Mouse (Mus musculus) intestine, embryonic 14.5 days (tissue): ENCODE results near the gene Galk1. TPM values are rescaled to one million over a fixed set of nuclear protein-coding genes. Genes with fewer than 3 reads are reported as not detected.

Experiments
- ATAC-seq: fragments of 200-750 bp; cut with Nextera tagmentation; replicated peaks from 2 replicates; pipeline ENCODE4 v1.8.0; 2017; ENCODE audit warnings: low read depth, moderate number of reproducible peaks, moderate TSS enrichment, moderate library complexity; ENCODE audit not compliant: low FRiP score, low TSS enrichment
- DNase-seq: peaks from one replicate; pipeline ENCODE4 v3.0.0-alpha.2; 2018; ENCODE audit warnings: low spot score
- H3K27ac ChIP-seq: fragments of 300-500 bp; sonication (generic); 2 replicates; pipeline ENCODE4 v1.5.1; 2014; ENCODE audit warnings: low read depth, mild to moderate bottlenecking, control low read depth
- H3K27me3 ChIP-seq: fragments of 300-500 bp; sonication (generic); replicated peaks from 2 replicates; pipeline ENCODE4 v1.6.1; 2014; ENCODE audit warnings: low read length, control low read depth; ENCODE audit not compliant: control insufficient read depth, insufficient read depth
- H3K36me3 ChIP-seq: fragments of 300-500 bp; sonication (generic); 2 replicates; pipeline ENCODE4 v1.6.1; 2014; ENCODE audit warnings: low read length, control low read depth; ENCODE audit not compliant: control insufficient read depth, insufficient read depth
- H3K4me1 ChIP-seq: fragments of 300-500 bp; sonication (generic); replicated peaks from 2 replicates; pipeline ENCODE4 v1.6.1; 2014; ENCODE audit warnings: low read length, control low read depth, mixed read lengths; ENCODE audit not compliant: control insufficient read depth, insufficient read depth
- H3K4me2 ChIP-seq: fragments of 300-500 bp; sonication (generic); 2 replicates; pipeline ENCODE4 v1.6.1; 2014; ENCODE audit warnings: low read length
- H3K4me3 ChIP-seq: fragments of 300-500 bp; sonication (generic); 2 replicates; pipeline ENCODE4 v1.5.1; 2014; ENCODE audit warnings: low read depth, low read length, control low read depth, mixed read lengths
- H3K9ac ChIP-seq: fragments of 300-500 bp; sonication (generic); 2 replicates; pipeline ENCODE4 v1.6.1; 2014; ENCODE audit warnings: mild to moderate bottlenecking, low read length
- H3K9me3 ChIP-seq: fragments of 300-500 bp; sonication (generic); 2 replicates; pipeline ENCODE4 v1.6.1; 2016; ENCODE audit warnings: low read length, control low read depth; ENCODE audit not compliant: control insufficient read depth
- WGBS: fragments of 180-500 bp; shearing (Covaris S2); extraction: QIAGEN DNeasy Blood & Tissue Kit; methylation state at CpG from one replicate; pipeline ENCODE4 v1.1.7; 2014; 5-methylcytosine and 5-hydroxymethylcytosine counted together
- polyA plus RNA-seq: library from polyadenylated mRNA; unstranded; fragments of >200 nt; fragmentation: Nextera tagmentation; extraction: Ambion mirVana; gene quantifications from 2 replicates; pipeline ENCODE4 v1.2.1, GENCODE M21; 2014

Galk1 gene
- polyA plus RNA-seq, 1 experiment from 2014 or later, result 236 TPM

DNA sequence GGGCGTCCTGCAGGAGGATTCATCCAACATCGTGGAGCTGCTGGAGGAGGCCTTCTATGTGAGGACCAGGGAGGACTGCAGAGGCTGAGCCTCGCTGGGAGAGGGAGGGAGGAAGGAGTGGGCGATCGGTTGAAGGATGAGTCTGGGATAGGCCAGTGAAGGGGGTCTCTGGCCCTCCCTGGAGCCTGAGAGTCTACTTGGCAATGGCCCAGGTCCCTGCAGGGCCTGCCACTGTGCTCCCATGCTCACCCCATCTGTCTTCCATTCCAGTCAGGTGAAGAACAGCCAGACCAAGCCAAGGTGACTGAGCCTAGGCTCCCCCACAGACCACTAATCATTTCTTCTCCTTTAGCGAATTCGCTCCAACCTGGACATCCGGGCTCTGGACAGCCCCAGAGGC, 29.2 kb downstream of the Galk1 start:
- Histone ChIP-seq H3K9ac (no peak overlapping the region), H3K9me3 (no peaks in the 10 kb centered on the region), H3K4me2 (no peak overlapping the region), H3K4me1 (no peaks in the 10 kb centered on the region), H3K4me3 (no peak overlapping the region), H3K27ac (no peak overlapping the region), H3K27me3 (no peaks in the 10 kb centered on the region), H3K36me3 (no peaks in the 10 kb centered on the region)
- DNase-seq, result no peak
- 79% methylated on average over 7 of the region's 8 CpGs for WGBS
- no peak for ATAC-seq

DNA sequence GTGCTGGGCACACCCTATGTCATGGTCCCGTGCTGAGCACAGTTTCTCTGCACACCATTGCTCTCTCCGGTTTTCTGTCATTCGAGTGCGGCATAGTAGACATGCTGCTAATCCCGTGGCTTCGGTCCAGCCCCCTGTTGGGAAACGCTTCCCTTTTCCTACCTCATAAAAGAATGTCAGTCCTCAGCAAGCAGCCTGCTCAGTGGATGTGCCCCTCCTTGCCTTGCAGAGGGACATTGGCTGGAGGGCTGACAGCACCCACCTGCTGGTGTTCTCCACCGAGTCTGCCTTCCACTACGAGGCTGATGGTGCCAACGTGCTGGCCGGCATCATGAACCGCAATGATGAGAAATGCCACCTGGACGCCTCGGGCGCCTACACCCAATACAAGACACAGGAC, 30.0 kb downstream of the Galk1 start:
- no peak for ATAC-seq
- H3K27ac ChIP-seq, result no peak overlapping the region
- 91% methylated on average over 15 of the region's 15 CpGs for WGBS
- no peak for DNase-seq
- no peaks in the 10 kb centered on the region for H3K36me3 ChIP-seq
- no peak overlapping the region for H3K4me2 ChIP-seq
- H3K27me3 ChIP-seq, result no peaks in the 10 kb centered on the region
- no peaks in the 10 kb centered on the region for H3K4me1 ChIP-seq
- H3K9me3 ChIP-seq, result no peaks in the 10 kb centered on the region
- no peak overlapping the region for H3K4me3 ChIP-seq
- no peak overlapping the region for H3K9ac ChIP-seq

DNA sequence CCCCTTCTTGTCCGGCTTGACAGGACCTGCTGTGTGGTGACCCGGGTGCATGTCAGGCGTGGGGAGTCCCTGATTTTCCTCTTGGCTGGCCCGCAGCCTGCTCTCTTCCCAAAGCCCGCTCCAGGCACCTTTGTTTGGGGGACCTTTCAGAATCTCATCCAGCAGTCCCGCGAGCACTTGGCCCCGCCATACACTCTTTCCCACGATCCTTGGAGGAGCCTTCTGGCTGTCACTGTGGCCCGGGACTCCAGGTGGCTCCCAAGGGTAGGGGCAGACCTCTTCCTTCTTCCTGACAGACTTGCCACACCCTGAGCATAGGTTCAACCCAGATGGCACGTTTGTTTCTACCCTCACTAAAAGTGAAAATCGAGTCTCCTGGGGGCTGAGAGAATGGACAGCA, 37.0 kb downstream of the Galk1 start:
- Histone ChIP-seq H3K4me1 (peaks cover 1% of the 10 kb centered on the region; the same call in 1 of the 2 replicates), H3K27ac (no peak overlapping the region), H3K9ac (peak overlapping the region; percentile 38; the same call in 1 of the 2 replicates), H3K4me2 (peak overlapping the region; percentile 69), H3K27me3 (peaks cover 21% of the 10 kb centered on the region), H3K4me3 (peak overlapping the region; percentile 40), H3K9me3 (no peaks in the 10 kb centered on the region), H3K36me3 (no peaks in the 10 kb centered on the region)
- ATAC-seq, result no peak
- no peak for DNase-seq
- 35% methylated on average over 12 of the region's 12 CpGs for WGBS

DNA sequence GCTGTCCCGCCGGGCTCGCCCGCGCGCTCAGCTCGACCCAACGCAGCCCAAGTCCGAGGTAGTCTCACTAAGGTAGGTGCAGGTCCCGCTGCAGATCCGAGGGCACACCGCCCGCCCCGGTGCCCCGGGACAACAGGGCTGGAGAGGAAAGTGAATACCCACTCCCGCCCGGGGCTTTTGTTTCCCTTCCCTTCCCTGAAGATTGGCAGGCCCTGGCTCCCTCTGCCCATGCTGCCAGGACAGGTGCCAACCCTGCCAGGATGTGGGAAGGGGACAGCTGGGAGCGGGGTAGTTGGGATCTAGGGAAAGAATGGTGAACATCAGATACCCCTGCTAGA, 37.5 kb downstream of the Galk1 start:
- ATAC-seq (no peak), DNase-seq (no peak)
- 4% methylated on average over 18 of the region's 18 CpGs for WGBS
- Histone ChIP-seq H3K9me3 (no peaks in the 10 kb centered on the region), H3K4me1 (peaks cover 6% of the 10 kb centered on the region; the same call in 1 of the 2 replicates), H3K27me3 (peaks cover 21% of the 10 kb centered on the region), H3K36me3 (no peaks in the 10 kb centered on the region), H3K27ac (no peak overlapping the region), H3K4me2 (peak overlapping the region; percentile 69), H3K9ac (peak overlapping the region; percentile 38), H3K4me3 (peak overlapping the region; percentile 40)

DNA sequence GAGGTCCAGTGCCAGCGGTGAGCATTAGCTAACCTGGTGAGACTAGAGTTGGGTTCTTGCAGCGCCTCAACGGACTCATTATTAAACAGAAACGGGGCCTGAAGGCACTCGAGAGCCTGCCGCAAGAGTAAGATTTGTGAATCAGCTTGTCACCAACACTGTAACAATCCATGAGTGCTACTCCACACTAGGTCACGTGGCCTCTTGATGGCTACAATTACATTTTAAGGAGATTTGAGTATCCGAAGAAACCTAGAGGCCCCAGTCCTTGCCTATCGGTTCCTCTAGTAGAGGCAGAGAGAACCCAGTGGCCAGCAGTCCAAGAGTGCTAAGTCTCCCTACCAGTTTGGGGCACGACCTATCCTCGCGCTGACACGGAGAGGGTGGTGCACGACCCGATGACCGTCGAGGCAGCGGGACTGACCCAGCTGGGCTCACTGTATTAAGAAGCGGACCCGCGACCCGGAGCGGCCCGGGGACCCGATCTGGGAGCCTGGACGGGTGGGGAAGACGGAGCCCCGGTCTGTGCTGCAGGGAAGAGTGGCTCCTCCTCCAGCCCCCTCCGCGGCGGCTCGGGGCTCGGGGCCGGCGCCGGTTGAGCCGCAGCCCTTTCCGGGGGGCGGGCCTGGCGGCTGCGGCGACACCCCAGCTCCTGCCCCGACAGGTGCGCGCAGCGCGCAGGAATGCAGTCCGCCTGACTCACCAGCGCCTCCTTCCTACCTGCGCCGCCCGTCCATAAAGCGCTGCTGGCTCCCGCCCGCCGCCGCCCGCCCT, 38.0 kb downstream of the Galk1 start, which contains the start of gene Itgb4:
Gene Itgb4 (plus strand): TSS at position 401 of the 774 bp plus-strand sequence.
- Histone ChIP-seq H3K4me1 (peaks cover 7% of the 10 kb centered on the region; the same call in 1 of the 2 replicates), H3K27me3 (peaks cover 21% of the 10 kb centered on the region), H3K9ac (peak within 1 kb of the TSS; percentile 38), H3K9me3 (no peaks in the 10 kb centered on the region), H3K4me2 (peak within 1 kb of the TSS; percentile 69), H3K4me3 (peak within 1 kb of the TSS; percentile 40), H3K36me3 (no peaks in the 10 kb centered on the region), H3K27ac (no peak within 1 kb of the TSS)
- 10% methylated on average over 57 of the region's 58 CpGs for WGBS
- ATAC-seq (peak; percentile 61), DNase-seq (peak; percentile 73)

DNA sequence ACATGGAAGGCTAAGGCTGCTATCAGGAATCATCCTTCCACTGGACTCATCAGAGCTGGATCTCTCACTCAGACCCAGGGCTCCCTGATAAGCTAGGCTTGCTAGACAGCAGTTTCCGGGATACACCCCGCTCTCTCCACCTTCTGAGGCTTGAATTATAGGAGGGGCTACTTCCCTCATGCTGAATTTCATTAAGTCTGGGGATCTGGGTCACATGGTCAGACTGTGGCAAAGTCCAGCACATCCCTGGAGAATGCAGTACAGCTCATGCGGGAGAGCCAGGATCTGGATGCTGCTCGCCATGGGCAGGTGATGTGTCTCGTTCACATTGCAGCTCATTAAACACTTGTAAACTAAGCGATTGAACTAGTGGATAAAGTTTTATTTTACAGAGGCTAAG, 41.5 kb downstream of the Galk1 start:
- H3K4me1 ChIP-seq, result peaks cover 10% of the 10 kb centered on the region; the same call in 1 of the 2 replicates
- H3K36me3 ChIP-seq, result peaks cover 8% of the 10 kb centered on the region
- DNase-seq (no peak), ATAC-seq (0 out of 2 replicates have a peak, but pooled peaks have one; percentile 49)
- H3K4me3 ChIP-seq, result no peak overlapping the region
- no peak overlapping the region for H3K9ac ChIP-seq
- H3K27me3 ChIP-seq, result peaks cover 21% of the 10 kb centered on the region
- WGBS, result 62% methylated on average over 6 of the region's 6 CpGs
- no peak overlapping the region for H3K27ac ChIP-seq
- no peak overlapping the region for H3K4me2 ChIP-seq
- no peaks in the 10 kb centered on the region for H3K9me3 ChIP-seq

DNA sequence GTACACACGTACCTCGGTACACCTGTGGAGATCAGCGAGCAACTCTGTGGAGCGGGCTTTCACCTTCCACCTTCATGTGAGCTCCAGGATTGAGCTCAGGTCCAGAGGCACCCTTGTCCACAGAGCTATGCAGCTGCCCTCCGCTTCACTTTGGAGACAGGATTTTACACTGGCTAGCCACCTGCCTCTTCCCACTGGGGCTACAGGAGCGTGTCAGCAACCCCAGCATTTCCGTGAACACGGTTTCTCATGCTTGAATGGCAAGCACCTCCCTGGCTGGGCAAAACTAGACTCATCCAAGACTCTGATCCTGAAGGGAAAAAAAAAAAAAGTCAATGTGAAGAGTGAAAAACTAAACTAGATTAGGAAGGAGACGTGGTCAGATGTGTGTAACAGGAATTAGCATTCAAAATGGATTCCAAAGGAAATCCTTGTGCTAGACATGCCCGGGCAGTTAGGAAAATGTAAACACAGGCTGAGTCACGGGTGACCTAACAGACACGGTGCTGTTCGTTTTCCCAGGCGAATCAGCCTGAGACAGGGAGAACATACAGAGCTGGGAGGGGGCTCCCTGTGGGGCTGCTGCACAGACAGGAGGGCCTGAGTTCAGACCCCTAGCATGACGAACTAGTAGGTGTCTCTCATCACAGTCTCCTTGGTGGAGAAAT, 42.4 kb downstream of the Galk1 start:
- Histone ChIP-seq H3K4me2 (no peak overlapping the region), H3K27me3 (peaks cover 18% of the 10 kb centered on the region), H3K36me3 (peaks cover 16% of the 10 kb centered on the region), H3K9me3 (no peaks in the 10 kb centered on the region), H3K4me3 (no peak overlapping the region), H3K27ac (peak overlapping the region; percentile 48), H3K4me1 (peaks cover 10% of the 10 kb centered on the region; the same call in 1 of the 2 replicates), H3K9ac (no peak overlapping the region)
- ATAC-seq, result no peak
- DNase-seq, result peak; percentile 60
- 47% methylated on average over 15 of the region's 15 CpGs for WGBS

DNA sequence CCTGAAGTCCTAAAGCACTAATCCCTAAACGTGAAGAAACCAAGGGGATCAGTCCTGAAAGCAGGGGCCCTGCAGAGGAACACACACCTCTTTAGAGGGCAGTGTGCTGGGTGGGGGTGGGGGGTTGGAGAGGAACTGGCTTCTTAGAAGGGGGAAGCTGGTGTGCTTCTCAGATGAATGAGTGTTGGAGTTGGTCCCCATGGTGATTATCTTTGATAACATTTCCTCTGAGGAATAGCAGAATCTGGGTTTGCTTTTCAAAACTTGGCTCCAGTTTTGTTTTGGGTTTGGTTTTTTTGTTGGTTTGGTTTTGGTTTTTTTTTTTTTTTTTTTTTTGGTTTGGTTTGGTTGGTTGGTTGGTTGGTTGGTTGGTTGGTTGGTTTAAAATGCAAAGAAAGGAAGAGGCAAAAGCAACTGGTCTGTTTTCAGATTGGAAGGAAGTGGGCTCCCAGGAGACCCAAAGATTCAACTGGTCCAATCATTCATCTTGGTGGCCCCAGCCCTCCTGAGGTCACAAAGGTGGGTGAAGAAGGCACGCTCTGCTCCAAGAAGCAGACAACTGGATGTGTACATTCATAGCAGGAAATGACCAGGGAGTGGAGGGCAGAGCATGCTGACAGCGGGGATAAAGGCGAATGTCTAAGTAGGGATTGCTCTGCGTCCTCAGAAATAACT, 43.7 kb downstream of the Galk1 start:
- ATAC-seq (no peak), DNase-seq (no peak)
- Histone ChIP-seq H3K9me3 (no peaks in the 10 kb centered on the region), H3K4me3 (no peak overlapping the region), H3K36me3 (peaks cover 29% of the 10 kb centered on the region), H3K9ac (no peak overlapping the region), H3K27me3 (peaks cover 5% of the 10 kb centered on the region; the same call in 1 of the 2 replicates), H3K4me2 (no peak overlapping the region), H3K4me1 (peaks cover 10% of the 10 kb centered on the region; the same call in 1 of the 2 replicates), H3K27ac (no peak overlapping the region)
- 65% methylated on average over 5 of the region's 5 CpGs for WGBS
